Mouse (Mus musculus) A20 (cell line): ENCODE measurements around the gene Hcn3.
"Not testable (repeated sequence)": the region's sequence is repeated elsewhere in the genome, so short reads cannot be mapped to it uniquely, and the experiment has no call there.

Experiments used
- DNase-seq: peaks from one replicate; pipeline ENCODE4 v3.0.0-alpha.2; 2011; ENCODE audit warnings: low read depth, low spot score

The Hcn3 gene

DNA sequence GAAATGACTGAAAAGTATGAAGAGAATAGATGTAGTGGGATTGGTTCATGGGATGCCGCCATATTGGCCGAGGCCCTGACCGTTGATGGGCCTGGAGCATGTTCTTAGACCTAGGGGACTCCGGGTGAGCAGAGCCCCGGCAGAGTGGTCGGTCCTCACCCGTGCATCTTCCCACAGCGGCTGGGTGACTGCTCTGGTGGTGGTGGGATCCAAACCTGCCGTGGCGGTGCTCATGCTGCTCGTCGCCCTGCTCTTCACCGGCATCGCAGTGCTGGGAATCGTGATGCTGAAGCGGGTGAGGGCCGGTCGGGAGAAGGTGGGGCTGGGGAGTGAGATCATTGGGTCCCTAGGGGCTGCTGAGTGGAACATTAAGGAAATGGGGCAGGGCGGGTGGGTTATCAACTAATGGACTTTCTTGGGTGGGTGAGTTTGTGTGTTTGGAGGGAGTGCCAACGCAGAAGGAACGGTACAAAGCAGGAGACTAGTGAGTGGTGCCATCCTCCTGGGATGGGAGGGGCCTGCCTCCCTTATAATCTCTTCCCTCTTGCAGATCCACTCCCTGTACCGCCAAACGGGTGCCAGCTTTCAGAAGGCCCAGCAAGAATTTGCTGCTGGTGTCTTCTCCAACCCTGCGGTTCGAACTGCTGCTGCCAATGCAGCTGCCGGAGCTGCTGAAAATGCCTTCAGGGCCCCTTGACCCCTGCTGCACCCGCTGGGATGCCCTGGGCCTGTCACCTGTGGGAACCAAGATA, 21.9 kb upstream of the Hcn3 start:
- DNase-seq = no peak

DNA sequence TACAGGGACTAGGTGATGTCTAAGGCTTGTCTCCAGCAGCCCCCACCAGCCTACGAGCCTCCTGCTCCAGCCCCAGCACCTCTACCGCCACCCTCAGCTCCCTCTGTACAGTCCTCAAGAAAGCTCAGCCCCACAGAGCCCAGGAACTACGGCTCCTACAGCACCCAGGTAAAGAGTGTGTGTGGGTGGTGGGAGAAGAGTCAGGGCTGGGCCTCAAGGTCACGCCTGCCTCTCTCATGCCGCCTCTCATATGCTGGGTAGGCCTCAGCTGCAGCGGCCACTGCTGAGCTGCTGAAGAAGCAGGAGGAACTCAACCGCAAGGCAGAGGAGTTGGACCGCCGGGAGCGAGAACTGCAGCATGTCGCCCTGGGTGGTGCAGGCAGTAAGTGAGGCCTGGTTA, 19.1 kb upstream of the Hcn3 start:
- no peak for DNase-seq

DNA sequence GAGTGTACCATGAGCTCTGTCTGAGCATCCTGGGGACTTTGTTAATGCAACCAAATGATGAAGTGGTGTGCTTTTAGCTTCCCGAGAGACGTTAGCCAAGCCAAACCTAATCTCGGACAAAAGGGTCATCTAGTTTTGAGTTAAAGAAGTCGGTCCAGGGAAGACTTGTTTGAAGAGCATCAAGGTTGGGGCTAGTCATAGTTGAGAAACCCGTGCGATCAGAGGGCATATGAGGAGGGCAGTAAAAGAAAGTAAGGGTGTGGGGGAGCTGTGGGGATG, 18.1 kb upstream of the Hcn3 start:
- peak; percentile 49 for DNase-seq

DNA sequence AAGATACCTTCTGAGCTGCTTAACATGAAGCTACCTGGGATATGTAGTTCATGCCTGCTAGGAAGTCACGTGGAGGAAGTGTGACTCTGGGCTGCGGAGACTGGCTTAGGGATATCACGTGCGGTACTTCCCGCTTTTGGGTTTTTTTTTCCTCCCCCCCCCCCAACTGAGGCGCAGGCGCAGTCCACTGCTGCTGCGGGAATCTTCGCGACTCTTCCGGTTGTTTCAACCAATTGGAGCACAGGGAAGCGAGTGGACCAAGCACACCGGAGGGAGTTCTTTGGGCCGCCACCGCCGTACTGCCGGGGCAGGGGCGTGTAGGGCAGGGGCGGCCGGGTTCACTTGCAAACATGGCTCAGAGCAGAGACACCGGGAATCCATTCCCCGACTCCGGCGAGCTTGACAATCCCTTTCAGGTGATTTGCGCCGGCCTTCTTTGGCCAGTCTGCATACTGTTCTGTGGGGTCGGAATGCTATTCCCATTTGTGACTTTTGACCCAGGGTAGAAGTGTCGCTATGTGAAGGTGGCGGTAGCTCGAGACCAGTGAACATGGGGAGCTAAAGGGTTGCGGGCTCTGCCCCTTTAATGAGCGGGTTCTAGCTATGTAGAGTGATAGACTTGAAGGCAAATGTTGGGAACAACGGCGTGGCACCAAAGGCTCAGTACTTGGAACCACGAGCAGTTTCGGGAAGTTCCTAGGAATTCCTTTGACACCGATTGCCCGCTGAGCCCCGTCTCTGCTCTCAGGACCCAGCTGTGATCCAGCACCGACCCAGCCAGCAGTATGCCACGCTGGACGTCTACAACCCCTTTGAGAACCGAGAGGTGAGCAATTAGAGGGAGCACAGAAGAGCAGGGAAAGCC, 17.5 kb upstream of the Hcn3 start, which contains the start of gene Scamp3:
Scamp3 (plus strand) TSS at position 232 of the 865 bp plus-strand sequence.
- DNase-seq = peak; percentile 97

DNA sequence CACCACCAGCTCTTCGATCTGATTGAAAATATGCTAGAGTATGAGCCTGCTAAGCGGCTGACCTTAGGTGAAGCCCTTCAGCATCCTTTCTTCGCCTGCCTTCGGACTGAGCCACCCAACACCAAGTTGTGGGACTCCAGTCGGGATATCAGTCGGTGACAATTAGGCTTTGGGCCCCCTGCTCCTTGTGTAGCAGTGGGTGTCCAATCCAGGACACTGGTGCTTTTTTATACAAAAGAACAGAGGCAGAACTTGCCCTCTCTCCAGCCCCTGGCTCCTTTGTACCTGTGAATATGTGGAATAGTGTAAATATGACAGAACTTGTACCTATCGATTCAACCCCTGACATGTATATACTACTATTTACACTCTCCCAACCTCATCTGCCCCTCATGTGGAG, 16.4 kb upstream of the Hcn3 start:
- no peak for DNase-seq

DNA sequence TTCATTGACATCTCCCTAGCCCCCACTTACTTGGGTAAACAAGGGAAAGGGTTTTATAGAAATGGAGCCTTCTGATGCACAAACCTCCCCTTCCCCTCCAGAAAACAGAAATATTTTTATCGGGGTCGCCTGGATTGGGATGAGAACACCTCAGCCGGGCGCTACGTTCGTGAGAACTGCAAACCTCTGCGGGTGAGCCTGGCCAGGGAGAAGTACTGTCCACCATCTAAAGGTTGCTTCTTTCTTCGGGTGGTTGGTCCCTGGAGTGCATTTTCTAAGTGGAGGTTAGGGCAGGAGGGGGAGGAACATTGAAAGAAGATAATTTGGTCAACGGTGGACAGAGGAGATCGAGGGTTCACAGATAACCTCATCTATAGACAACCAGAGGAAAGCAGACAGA, 15.5 kb upstream of the Hcn3 start:
- DNase-seq = no peak

DNA sequence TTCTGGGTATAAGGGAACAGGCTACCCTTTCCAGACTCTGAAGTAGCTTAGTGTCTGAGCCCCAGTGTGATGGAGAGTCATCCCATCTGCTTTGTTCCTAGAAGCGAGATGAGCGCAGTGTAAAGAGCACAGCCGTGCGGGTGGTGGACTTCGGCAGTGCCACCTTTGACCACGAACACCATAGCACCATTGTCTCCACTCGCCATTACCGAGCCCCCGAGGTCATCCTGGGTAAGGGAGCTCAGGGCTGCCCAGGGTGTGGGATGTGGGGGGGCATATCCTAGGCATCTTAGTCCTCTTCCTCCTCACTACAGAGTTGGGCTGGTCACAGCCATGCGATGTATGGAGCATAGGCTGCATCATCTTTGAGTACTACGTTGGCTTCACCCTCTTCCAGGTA, 14.8 kb upstream of the Hcn3 start:
- DNase-seq = no peak

DNA sequence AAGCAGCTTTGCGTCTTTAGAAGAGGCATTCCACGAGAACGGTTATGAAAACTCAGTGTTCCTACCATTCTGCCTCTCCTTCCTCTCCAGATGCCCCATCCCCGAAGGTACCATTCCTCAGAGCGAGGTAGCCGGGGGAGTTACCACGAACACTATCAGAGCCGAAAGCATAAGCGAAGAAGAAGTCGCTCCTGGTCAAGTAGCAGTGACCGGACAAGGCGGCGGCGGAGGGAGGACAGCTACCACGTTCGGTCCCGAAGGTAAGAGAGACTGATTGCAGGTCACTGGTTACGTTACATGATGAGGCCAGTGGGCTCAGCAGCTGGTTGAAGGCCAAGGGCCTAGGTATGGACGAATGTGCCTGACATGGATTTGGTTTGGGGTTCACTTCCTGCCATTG, 6.9 kb upstream of the Hcn3 start:
- no peak for DNase-seq

DNA sequence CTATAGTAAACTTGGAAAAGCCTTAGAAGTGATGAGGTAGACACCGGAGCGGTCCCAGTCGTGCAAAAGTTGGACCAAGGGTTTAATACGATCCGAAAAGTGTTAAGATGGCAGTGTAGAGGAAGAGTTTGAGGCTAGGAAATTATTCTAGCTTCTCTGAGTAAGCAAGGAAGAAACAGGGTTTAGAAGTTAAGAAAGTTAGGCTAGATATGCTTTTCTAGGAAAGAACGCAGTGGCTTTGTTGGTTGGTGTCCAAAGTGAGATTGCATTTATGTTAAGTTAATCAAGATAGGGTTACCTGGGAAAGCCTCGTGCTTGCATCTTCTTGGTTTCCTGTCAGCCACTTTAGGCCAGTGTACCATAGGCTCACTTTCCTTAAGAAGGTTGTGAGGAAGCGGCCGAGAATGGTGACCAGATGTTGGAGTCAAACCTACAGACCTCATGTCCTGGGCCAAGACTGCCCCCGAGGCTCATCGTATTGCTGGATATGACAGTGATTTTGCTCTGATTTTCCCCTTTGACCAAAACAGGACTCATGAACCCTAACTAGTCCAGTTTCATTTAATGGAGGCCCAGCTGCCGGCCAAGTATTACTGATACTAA, 5.4 kb upstream of the Hcn3 start:
- DNase-seq = no peak

DNA sequence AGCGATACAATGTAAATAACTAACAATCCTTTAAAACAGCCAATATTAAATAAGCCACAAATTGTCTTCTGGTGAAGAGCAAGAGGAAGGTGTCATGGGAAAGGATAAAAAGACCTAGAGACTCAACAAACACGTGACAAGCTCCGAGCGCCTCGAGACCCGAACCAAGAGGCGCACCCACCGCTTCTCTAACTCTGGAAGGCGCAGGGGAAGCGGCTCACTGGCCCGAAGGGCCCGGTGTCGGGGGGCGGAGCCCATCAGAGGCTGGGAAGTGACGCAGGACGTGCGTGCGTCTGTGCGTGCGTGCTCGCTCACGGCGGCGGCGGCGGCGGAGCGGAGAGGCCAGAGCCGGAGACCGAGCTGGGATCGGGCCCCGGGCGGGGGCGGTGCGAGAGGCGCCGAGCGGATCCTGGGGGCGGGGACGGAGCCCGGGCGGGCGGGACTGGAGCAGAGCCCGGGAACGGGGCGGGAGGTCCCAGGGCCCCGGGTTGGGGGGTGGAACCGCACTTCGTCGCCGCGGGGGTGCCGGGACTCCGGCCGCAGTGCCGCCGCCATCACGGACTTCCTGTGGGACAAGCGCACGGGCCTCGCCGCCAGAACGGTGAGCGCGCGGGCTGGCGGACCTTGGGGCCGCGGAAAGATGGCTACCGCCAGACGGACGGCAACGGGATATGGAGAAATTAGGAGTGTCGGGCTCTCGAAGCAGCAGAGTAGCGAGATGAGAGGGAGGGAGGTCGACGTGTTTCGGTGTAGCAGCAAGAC, 4.7 kb upstream of the Hcn3 start, which contains the start of gene Clk2:
Clk2 (plus strand) TSS at position 290 of the 762 bp plus-strand sequence.
- peak; percentile 96 for DNase-seq

DNA sequence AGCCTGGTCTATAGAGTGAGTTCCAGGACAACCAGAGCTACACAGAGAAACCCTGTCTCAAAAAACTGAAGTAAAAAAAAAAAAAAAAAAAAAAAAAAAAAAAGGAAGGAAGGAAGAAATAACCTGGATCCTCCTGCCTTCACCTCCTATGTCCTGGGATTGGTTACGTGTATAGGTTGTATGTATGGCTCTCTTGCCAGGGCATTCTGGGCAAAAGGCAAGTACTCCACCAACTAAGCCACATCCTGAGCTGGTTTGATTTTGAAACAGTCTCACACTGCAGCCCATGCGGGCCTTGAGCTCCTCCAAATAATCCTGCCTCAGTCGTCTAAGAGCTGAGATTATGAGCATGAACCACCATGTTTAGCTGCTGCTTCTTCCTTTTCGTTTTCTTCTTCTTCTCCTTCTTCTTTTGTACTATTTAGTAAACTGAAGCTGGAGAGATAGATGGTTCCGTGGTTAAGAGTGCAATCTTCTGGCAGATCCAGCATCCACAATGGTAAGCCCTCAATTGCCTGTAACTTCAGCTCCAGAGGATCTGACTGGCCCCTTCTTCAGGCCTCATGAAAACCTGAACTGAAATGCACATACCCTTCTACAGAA, 3.7 kb upstream of the Hcn3 start:
- peak; percentile 67 for DNase-seq

DNA sequence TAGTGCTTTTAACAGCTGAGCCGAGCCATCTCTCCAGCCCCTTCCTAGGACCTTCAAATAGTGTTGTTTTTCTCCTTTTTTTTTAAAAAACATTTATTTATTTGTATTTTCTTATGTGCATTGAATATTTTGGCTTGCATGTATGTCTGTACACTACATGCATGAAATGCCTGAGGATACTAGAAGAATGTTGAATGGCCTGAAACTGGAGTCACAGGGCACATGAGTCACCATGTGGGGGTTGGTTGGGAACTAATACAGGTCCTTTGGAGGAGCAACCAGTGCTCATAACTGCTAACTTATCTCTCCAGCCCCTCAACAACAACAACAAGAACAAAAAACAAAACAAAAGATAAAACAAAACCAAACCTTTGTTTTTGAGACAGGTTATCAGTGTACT, 3.1 kb upstream of the Hcn3 start:
- DNase-seq = peak; percentile 30

DNA sequence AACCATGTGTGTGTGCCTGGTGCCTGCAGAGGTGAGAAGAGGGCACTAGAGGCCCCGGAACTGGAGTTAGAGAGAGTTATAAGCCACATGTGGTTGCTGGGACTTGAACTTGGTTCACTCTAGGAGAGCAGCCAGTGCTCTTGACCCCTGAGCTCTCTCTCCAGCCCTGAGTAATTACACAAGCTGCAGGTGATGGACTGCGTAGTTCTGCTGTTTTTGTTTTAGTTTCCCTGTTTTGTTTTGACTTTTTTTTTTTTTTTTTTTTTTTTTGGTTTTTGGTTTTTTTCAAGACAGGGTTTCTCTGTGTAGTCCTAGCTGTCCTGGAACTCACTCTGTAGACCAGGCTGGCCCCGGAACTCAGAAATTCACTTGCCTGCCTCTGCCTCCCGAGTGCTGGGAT, 1.8 kb upstream of the Hcn3 start:
- peak; percentile 42 for DNase-seq

DNA sequence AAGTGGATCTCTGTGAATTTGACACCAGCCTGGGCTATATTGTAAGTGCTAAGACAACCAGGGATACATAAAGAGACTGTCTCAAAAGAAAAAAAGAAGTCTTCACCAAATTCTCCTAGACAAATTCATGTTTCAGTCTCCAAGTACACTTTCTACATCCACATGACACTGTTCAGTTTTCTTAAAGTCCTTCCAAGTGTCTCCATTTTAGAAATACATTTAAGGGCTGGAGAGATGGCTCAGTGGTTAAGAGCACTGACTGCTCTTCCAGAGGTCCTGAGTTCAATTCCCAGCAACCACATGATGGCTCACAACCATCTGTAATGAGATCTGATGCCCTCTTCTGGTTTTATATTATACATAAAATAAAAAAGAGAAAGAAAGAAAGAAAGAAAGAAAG, 1.2 kb upstream of the Hcn3 start:
- not testable (repeated sequence) for DNase-seq

DNA sequence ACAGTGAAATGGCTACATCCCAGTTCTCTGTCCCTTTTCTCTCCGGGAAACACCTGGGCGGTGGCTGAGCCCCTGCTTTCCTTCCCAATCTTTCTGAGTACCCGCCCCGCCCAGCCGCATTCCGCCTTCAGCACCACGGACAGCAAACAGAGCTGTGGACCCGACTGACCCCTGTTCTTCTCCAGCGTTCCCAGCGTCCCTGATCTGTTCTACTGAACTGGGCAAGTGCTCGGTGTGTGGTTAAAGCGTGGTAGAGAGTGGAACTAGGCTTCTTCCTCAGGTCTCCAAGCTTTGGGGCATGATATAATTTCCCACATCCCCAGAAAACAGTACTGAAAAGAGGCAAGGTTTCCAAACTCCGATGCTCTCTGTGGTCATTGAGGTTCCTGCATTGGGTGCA, 785 bp downstream of the Hcn3 start:
- DNase-seq = peak; percentile 52

DNA sequence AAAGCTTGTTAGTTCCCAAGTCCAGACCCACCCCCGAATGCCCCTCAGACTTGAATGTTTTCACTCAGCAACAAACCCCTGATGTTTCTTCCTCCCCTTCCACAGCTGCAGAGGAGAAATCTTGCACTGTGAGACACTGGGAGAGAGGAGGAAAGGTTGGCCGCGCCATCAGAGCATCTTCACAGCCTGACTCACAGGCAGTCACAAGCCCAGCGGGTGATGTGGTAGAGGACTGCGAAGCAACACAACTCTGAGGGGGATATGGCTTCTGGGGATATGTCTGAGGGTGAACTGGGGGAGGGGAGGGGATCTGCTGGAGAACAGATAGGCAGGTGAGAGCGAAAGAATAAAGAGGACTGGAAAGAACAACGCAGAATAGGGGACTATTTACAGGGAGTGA, 1.3 kb downstream of the Hcn3 start:
- no peak for DNase-seq

DNA sequence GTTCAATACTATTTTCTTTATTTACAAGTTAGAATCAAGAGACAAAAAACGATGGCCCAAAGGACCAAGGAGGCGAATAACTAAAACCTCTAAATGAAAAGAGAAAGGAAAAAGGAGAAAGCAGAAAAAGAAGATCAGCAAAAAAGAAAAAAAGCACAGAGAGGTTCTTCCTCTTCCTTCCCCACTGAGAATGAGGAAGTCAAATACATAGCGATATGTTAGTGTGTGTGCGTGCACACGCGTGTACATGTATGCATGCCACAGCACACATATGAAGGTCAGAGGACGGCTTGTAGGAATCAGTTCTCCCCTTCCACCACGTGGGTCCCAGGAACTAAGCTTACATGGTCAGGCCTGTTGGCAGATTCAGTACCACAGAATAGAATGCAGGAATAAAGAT, 3.0 kb downstream of the Hcn3 start:
- no peak for DNase-seq

DNA sequence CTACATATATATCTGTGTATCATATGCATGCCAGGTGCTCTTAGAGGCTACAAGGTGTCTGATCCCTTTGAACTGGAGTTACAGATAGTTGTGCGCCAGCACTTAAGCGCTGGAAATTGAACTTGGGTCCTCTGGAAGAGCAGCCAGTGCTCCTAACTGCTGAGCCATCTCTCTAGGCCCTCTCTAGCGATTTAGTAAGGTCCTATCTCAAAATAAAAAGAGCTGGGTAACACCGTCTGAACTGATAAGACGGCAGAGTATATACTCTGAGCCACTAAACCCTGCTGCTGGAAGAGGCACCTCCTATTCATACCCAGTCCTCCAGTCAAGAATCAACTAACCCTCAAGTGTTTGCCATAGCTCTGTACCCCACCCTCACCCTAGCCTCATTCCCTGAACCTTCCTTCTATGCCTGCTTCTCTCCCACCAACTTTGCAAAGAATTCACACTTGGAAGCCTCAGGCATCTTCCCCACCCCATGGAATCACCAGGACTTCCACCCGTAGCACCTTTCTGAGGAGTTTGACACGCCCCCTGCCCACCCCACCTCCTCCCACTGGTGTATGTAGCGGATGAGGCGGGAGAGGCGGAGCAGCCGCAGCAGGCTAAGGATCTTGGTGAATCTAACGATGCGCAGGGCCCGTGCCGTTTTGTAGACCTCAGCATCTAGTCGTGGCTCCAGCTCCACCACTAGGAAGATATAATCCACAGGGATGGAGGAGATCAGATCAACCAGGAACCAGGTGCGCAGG, 7.7 kb downstream of the Hcn3 start:
- no peak for DNase-seq

DNA sequence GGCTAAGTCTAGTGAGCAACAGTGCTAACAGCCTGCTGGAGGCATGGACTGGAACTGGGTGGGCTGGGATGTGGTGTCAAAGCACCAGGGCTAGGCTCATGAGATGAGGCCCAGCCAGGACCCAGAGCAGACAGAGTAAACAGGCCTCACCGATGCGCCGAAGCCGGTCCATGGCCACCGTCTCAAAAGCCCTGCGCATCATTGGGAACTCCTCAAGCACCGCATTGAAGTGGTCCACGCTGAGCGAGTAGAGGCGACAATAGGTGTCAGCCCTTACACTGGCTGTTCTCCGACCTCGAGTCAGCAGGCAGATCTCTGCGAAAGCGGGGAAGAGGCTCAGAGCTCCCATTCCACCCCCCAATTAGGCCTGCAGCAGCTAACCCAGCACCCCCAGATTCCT, 11.4 kb downstream of the Hcn3 start:
- no peak for DNase-seq

DNA sequence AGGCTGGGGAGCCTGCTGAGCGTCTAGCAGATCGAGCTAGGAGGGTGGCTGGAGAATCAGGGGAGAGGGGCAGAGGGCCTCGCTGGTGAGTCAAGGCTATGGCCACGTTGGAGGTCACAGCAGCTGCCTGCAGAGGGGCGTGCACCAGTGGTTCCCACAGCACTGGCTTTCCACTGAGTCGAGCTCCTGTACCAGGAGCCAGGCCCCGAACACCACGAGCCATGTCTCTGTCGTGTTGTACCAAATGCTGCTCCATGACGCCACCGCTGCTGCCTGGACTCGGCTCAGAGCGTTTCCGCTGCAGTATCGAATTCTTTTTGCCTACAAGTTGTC, 12.1 kb downstream of the Hcn3 start:
- DNase-seq = no peak
